8 mouse cellular contexts compared by ENCODE assay signal in genomic region chr16:18083231-18083951, GRCm38 (mm10). TPM values are rescaled to one million over a fixed set of nuclear protein-coding genes. Genes with fewer than 3 reads are reported as not detected.
A peak's percentile ranks its signal among the peaks of the same experiment; 100 is the strongest.
DNase-seq lines count a peak whose midpoint lies in the region; ATAC-seq and TF ChIP-seq lines count a peak whose summit lies in the region.

No protein-coding gene starts in this region.

- TF ChIP-seq POLR2A in heart, adult 2 months (IDR thresholded peaks at IDR 0.05; ENCODE audit: insufficient read depth, low read depth, low read length) = no peak; the same call in 1 of the 2 replicates

- ATAC-seq in heart, embryonic 11.5 days (replicated peaks; ENCODE audit: insufficient number of reproducible peaks, low FRiP score, low TSS enrichment) = no peak
- no peak for ATAC-seq in embryonic facial prominence, embryonic 13.5 days (ENCODE audit: insufficient number of reproducible peaks, insufficient read depth, low FRiP score, low TSS enrichment, low read depth)
- peak; percentile 70 for ATAC-seq in intestine, postnatal 0 days

- intact Hi-C loops in heart, adult 2 months (cut with DNase I) = no loop called here

- H3K79me2 ChIP-seq in heart, adult 2 months (replicated peaks; ENCODE audit: control insufficient read depth, insufficient read depth, low read length) = no peaks in the 10 kb centered on the region

- peak; percentile 73 to 84 for DNase-seq in heart, adult 2 months
- peak; percentile 96 for DNase-seq in adipocyte (ENCODE audit: low spot score)
- DNase-seq in left cerebral cortex, adult 9 months (ENCODE audit: low spot score in 2 of 2) = peak; percentile 59 to 62
- no peak for DNase-seq in limb, embryonic 10.5 days (ENCODE audit: low spot score)
- no peak for DNase-seq in spleen, postnatal 14 days (ENCODE audit: low spot score in 2 of 2)

- peaks cover 6% of the 10 kb centered on the region for H3K4me1 ChIP-seq in heart, adult 2 months (ENCODE audit: control insufficient read depth, insufficient read depth, low read length)
- no peaks in the 10 kb centered on the region for H3K4me1 ChIP-seq in heart, embryonic 11.5 days (ENCODE audit: control insufficient read depth, insufficient read depth, low read length)
- H3K4me1 ChIP-seq in embryonic facial prominence, embryonic 13.5 days = peaks cover 7% of the 10 kb centered on the region
- peaks cover 4% of the 10 kb centered on the region for H3K4me1 ChIP-seq in intestine, postnatal 0 days (replicated peaks; ENCODE audit: control insufficient read depth, insufficient read depth, low read length)
- H3K4me1 ChIP-seq in limb, embryonic 10.5 days = peaks cover 28% of the 10 kb centered on the region

- H3K9me3 ChIP-seq in heart, embryonic 11.5 days (replicated peaks; ENCODE audit: control insufficient read depth, low read length) = no peaks in the 10 kb centered on the region
- H3K9me3 ChIP-seq in embryonic facial prominence, embryonic 13.5 days = no peaks in the 10 kb centered on the region
- H3K9me3 ChIP-seq in intestine, postnatal 0 days (ENCODE audit: control insufficient read depth) = no peaks in the 10 kb centered on the region
- no peaks in the 10 kb centered on the region for H3K9me3 ChIP-seq in limb, embryonic 10.5 days (replicated peaks)

- peak overlapping the region; percentile 88 for H3K27ac ChIP-seq in heart, adult 2 months
- no peak overlapping the region for H3K27ac ChIP-seq in heart, embryonic 11.5 days (ENCODE audit: low read depth, low read length)
- H3K27ac ChIP-seq in embryonic facial prominence, embryonic 13.5 days = no peak overlapping the region
- H3K27ac ChIP-seq in intestine, postnatal 0 days (ENCODE audit: low read depth, low read length) = peak overlapping the region; percentile 73
- H3K27ac ChIP-seq in limb, embryonic 10.5 days = no peak overlapping the region

- no peaks in the 10 kb centered on the region for H3K36me3 ChIP-seq in heart, adult 2 months (ENCODE audit: control insufficient read depth, insufficient read depth, low read length)
- no peaks in the 10 kb centered on the region for H3K36me3 ChIP-seq in heart, embryonic 11.5 days (ENCODE audit: control insufficient read depth, insufficient read depth, low read length)
- H3K36me3 ChIP-seq in embryonic facial prominence, embryonic 13.5 days = no peaks in the 10 kb centered on the region
- H3K36me3 ChIP-seq in intestine, postnatal 0 days (ENCODE audit: control insufficient read depth, insufficient read depth) = peaks cover 11% of the 10 kb centered on the region; the same call in 1 of the 2 replicates
- no peaks in the 10 kb centered on the region; the same call in 1 of the 2 replicates for H3K36me3 ChIP-seq in limb, embryonic 10.5 days

- no peaks in the 10 kb centered on the region for H3K27me3 ChIP-seq in heart, adult 2 months (ENCODE audit: control insufficient read depth, insufficient read depth, low read length)
- H3K27me3 ChIP-seq in heart, embryonic 11.5 days (ENCODE audit: control insufficient read depth, insufficient read depth, low read length) = no peaks in the 10 kb centered on the region
- H3K27me3 ChIP-seq in embryonic facial prominence, embryonic 13.5 days = peaks cover 14% of the 10 kb centered on the region
- no peaks in the 10 kb centered on the region for H3K27me3 ChIP-seq in intestine, postnatal 0 days (replicated peaks; ENCODE audit: control insufficient read depth, insufficient read depth, low read length)
- H3K27me3 ChIP-seq in limb, embryonic 10.5 days (ENCODE audit: low read depth, poor library complexity, severe bottlenecking) = peaks cover 14% of the 10 kb centered on the region

- TF ChIP-seq EP300 in heart, adult 2 months (IDR thresholded peaks at IDR 0.05; ENCODE audit: insufficient read depth, low read depth, low read length) = peak; percentile 99

- no peak for TF ChIP-seq CTCF in heart, adult 2 months (IDR thresholded peaks at IDR 0.05)
- TF ChIP-seq CTCF in intestine, postnatal 0 days (IDR thresholded peaks at IDR 0.05; ENCODE audit: low read depth) = no peak

- H3K9ac ChIP-seq in heart, adult 2 months (ENCODE audit: low read depth, low read length) = peak overlapping the region; percentile 48
- H3K9ac ChIP-seq in heart, embryonic 11.5 days (ENCODE audit: low read depth, low read length) = no peak overlapping the region
- peak overlapping the region; percentile 46; the same call in 1 of the 2 replicates for H3K9ac ChIP-seq in embryonic facial prominence, embryonic 13.5 days
- H3K9ac ChIP-seq in intestine, postnatal 0 days (ENCODE audit: low read depth, low read length) = no peak overlapping the region

- H3K4me2 ChIP-seq in heart, embryonic 11.5 days = no peak overlapping the region
- no peak overlapping the region for H3K4me2 ChIP-seq in embryonic facial prominence, embryonic 13.5 days
- H3K4me2 ChIP-seq in intestine, postnatal 0 days (replicated peaks; ENCODE audit: low read depth) = 0 out of 2 replicates have a peak overlapping the region, but pooled peaks have one; percentile 21

- H3K4me3 ChIP-seq in heart, adult 2 months = no peak overlapping the region
- H3K4me3 ChIP-seq in heart, embryonic 11.5 days (ENCODE audit: low read depth, low read length) = no peak overlapping the region
- H3K4me3 ChIP-seq in embryonic facial prominence, embryonic 13.5 days = no peak overlapping the region
- no peak overlapping the region for H3K4me3 ChIP-seq in intestine, postnatal 0 days (ENCODE audit: low read depth, low read length)
- no peak overlapping the region for H3K4me3 ChIP-seq in limb, embryonic 10.5 days

- 66% methylated on average over 18 of the region's 18 CpGs for WGBS in heart, adult 2 months
- WGBS in heart, embryonic 11.5 days (ENCODE audit: insufficient replicate concordance) = 85% methylated on average over 18 of the region's 18 CpGs
- WGBS in embryonic facial prominence, embryonic 13.5 days = 86% methylated on average over 18 of the region's 18 CpGs
- 64% methylated on average over 18 of the region's 18 CpGs for WGBS in intestine, postnatal 0 days
- 89% methylated on average over 18 of the region's 18 CpGs for WGBS in limb, embryonic 10.5 days

RNA-seq across cellular contexts. Expression of gene Prodh, which starts 6.6 kb away (rescaled TPM):
- total RNA-seq in heart, adult 2 months (2021) = 10 to 100 TPM; 18.8 to 23.4 TPM
- polyA plus RNA-seq in heart, adult 2 months (2012; rRNA removed) = 46.7 and 57.9 TPM in 2 replicates
- polyA plus RNA-seq in heart, embryonic 11.5 days (2014; fragmentation: Nextera tagmentation; extraction: Ambion mirVana) = 8.0 TPM in 2 replicates
- 8.2 and 10.5 TPM in 2 replicates for polyA plus RNA-seq in embryonic facial prominence, embryonic 13.5 days (2015; fragmentation: Nextera tagmentation; extraction: Ambion mirVana)
- polyA plus RNA-seq in intestine, postnatal 0 days (2015; fragmentation: Nextera tagmentation; extraction: Ambion mirVana) = 23.2 and 40.9 TPM in 2 replicates
- polyA plus RNA-seq in limb, embryonic 10.5 days (2016; fragmentation: Nextera tagmentation; extraction: Ambion mirVana) = 16.6 and 19.4 TPM in 2 replicates

RNA-seq across cellular contexts. Expression of gene Dgcr6, which starts 30.7 kb away (rescaled TPM):
- 10 to 100 TPM; 41.4 TPM for total RNA-seq in heart, adult 2 months (2021)
- 46.7 and 48.8 TPM in 2 replicates for polyA plus RNA-seq in heart, adult 2 months (2012; rRNA removed)
- polyA plus RNA-seq in heart, embryonic 11.5 days (2014; fragmentation: Nextera tagmentation; extraction: Ambion mirVana) = 64.3 and 64.7 TPM in 2 replicates
- 118 and 123 TPM in 2 replicates for polyA plus RNA-seq in embryonic facial prominence, embryonic 13.5 days (2015; fragmentation: Nextera tagmentation; extraction: Ambion mirVana)
- polyA plus RNA-seq in intestine, postnatal 0 days (2015; fragmentation: Nextera tagmentation; extraction: Ambion mirVana) = 98.4 and 106 TPM in 2 replicates
- 160 and 168 TPM in 2 replicates for polyA plus RNA-seq in limb, embryonic 10.5 days (2016; fragmentation: Nextera tagmentation; extraction: Ambion mirVana)

RNA-seq across cellular contexts. Expression of gene Rtn4r, which starts 44.1 kb away (rescaled TPM):
- 1 to 10 TPM; 2.3 to 9.8 TPM for total RNA-seq in heart, adult 2 months (2021)
- polyA plus RNA-seq in heart, adult 2 months (2012; rRNA removed) = 31.9 and 57.8 TPM in 2 replicates
- 0.25 and 0.26 TPM in 2 replicates for polyA plus RNA-seq in heart, embryonic 11.5 days (2014; fragmentation: Nextera tagmentation; extraction: Ambion mirVana)
- 5.6 and 6.3 TPM in 2 replicates for polyA plus RNA-seq in embryonic facial prominence, embryonic 13.5 days (2015; fragmentation: Nextera tagmentation; extraction: Ambion mirVana)
- 1.6 and 1.9 TPM in 2 replicates for polyA plus RNA-seq in intestine, postnatal 0 days (2015; fragmentation: Nextera tagmentation; extraction: Ambion mirVana)
- polyA plus RNA-seq in limb, embryonic 10.5 days (2016; fragmentation: Nextera tagmentation; extraction: Ambion mirVana) = 1.3 and 3.8 TPM in 2 replicates

Comparison
In these comparisons a context has a peak if more than half of its experiments do, and no peak if none do; other contexts are left out.
1. H3K27ac ChIP-seq: peak in heart, adult 2 months (single experiment) and intestine, postnatal 0 days (single experiment); none in heart, embryonic 11.5 days (single experiment), embryonic facial prominence, embryonic 13.5 days (single experiment) and limb, embryonic 10.5 days (single experiment).
2. H3K9ac ChIP-seq: peak in heart, adult 2 months (single experiment) and embryonic facial prominence, embryonic 13.5 days (single experiment); none in heart, embryonic 11.5 days (single experiment) and intestine, postnatal 0 days (single experiment).
3. DNase-seq: peak in heart, adult 2 months (2 of 2), adipocyte (single experiment) and left cerebral cortex, adult 9 months (2 of 2); none in limb, embryonic 10.5 days (single experiment) and spleen, postnatal 14 days (0 of 2).